Mouse (Mus musculus) embryonic facial prominence, embryonic 12.5 days (tissue): ENCODE results near the gene Dab2ip. TPM values are rescaled to one million over a fixed set of nuclear protein-coding genes. Genes with fewer than 3 reads are reported as not detected.

Experiments used
- ATAC-seq: fragments of 200-750 bp; cut with Nextera tagmentation; 2 replicates; pipeline ENCODE4 v1.8.0; 2017; ENCODE audit not compliant: insufficient number of reproducible peaks, insufficient read depth, low FRiP score, low TSS enrichment
- H3K27ac ChIP-seq: fragments of 300-500 bp; sonication (generic); 2 replicates; pipeline ENCODE4 v1.5.1; 2016; ENCODE audit warnings: mild to moderate bottlenecking
- H3K27me3 ChIP-seq: fragments of 300-500 bp; sonication (generic); 2 replicates; pipeline ENCODE4 v1.6.1; 2016; ENCODE audit warnings: mild to moderate bottlenecking, moderate library complexity
- H3K36me3 ChIP-seq: fragments of 300-500 bp; sonication (generic); 2 replicates; pipeline ENCODE4 v1.6.1; 2016; ENCODE audit warnings: mild to moderate bottlenecking
- H3K4me1 ChIP-seq: fragments of 300-500 bp; sonication (generic); 2 replicates; pipeline ENCODE4 v1.6.1; 2016
- H3K4me2 ChIP-seq: fragments of 300-500 bp; sonication (generic); replicated peaks from 2 replicates; pipeline ENCODE4 v1.6.1; 2016; ENCODE audit warnings: mild to moderate bottlenecking, moderate library complexity
- H3K4me3 ChIP-seq: fragments of 300-500 bp; sonication (generic); 2 replicates; pipeline ENCODE4 v1.5.1; 2016; ENCODE audit warnings: mild to moderate bottlenecking
- H3K9ac ChIP-seq: fragments of 300-500 bp; sonication (generic); 2 replicates; pipeline ENCODE4 v1.6.1; 2016; ENCODE audit warnings: mild to moderate bottlenecking, moderate library complexity
- H3K9me3 ChIP-seq: fragments of 300-500 bp; sonication (generic); 2 replicates; pipeline ENCODE4 v1.6.1; 2016; ENCODE audit warnings: mild to moderate bottlenecking, moderate library complexity
- WGBS: fragments of 180-500 bp; shearing (Covaris S2); methylation state at CpG from one replicate; pipeline ENCODE4 v1.1.7; 2016; 5-methylcytosine and 5-hydroxymethylcytosine counted together
- polyA plus RNA-seq: library from polyadenylated mRNA; unstranded; fragments of >200 nt; fragmentation: Nextera tagmentation; extraction: Ambion mirVana; gene quantifications from 2 replicates; pipeline ENCODE4 v1.2.1, GENCODE M21; 2016

Dab2ip gene
- polyA plus RNA-seq, 1 experiment from 2014 or later = 61.0 TPM

DNA sequence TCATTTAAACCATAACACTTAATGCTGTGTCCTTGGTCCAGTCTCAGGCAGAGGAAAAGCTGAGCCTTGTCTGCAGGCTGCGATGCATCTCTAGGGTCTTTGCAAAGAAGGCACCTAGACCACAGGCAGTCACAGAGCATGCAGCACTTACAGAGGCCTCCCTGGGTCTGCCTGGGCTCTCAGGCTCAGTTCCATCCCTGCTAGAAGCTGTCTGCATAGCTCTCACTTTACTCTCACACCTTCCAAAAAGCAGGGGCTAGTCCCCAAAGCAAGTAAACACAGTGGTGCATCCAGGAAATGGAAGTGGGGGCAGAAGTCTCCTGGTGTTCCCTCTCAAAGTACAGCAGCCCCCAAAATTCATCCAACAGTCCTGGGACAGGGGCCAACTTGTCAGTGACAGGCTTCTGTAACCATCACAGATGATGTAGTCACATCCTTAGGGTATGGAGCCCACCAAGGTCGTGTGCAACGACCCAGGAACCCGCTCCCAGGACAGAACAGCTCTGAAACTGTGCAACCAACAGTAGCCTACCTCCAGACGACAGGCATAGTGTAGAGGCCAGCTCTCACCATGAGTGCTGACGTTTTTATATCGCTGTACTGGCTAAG is 192.6 kb downstream of the Dab2ip start:
- H3K36me3 ChIP-seq = no peaks in the 10 kb centered on the region
- H3K4me2 ChIP-seq = no peak overlapping the region
- ATAC-seq = no peak
- WGBS = 66% methylated on average over 7 of the region's 7 CpGs
- no peaks in the 10 kb centered on the region for H3K9me3 ChIP-seq
- no peak overlapping the region for H3K9ac ChIP-seq
- H3K27me3 ChIP-seq = no peaks in the 10 kb centered on the region
- H3K4me1 ChIP-seq = peaks cover 22% of the 10 kb centered on the region
- H3K27ac ChIP-seq = no peak overlapping the region
- H3K4me3 ChIP-seq = no peak overlapping the region

DNA sequence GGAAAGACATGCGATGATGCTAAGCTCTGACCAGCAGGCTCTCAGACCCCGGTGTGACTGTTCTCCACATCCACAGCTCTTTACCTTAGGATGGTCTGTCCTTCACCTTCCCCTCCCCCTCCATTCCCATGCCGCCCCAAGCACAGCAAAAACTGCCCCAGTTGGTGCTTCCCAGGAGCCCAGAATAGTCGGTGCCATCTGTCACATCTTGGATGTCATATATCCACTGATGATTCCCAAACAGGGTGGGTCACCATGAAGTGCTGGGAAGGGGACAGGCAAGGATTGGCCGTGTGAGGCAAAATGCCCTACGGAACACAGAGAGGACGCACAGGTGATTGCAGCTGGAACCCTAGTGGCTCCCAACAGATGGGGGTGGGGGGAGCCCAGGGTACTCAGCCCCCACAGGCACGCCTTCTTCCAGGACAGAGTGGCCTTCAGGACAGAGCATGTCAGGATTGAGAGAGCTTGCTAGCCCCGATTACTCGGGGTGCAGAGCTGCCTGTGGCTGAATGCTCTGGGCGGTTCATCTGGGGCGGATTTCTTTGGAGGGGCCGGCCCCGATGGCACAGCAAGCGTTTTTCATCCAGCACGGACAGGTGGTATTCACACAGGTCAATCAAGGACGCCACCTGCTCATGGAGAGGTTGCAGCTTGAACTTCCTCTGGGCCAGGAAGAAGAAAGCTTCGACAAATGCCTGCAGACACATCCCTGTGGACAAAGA is 193.9 kb downstream of the Dab2ip start:
- no peak for ATAC-seq
- no peaks in the 10 kb centered on the region for H3K9me3 ChIP-seq
- peaks cover 15% of the 10 kb centered on the region for H3K4me1 ChIP-seq
- H3K4me2 ChIP-seq = no peak overlapping the region
- H3K27me3 ChIP-seq = no peaks in the 10 kb centered on the region
- no peak overlapping the region for H3K4me3 ChIP-seq
- WGBS = 76% methylated on average over 18 of the region's 18 CpGs
- H3K9ac ChIP-seq = no peak overlapping the region
- no peaks in the 10 kb centered on the region for H3K36me3 ChIP-seq
- no peak overlapping the region for H3K27ac ChIP-seq

DNA sequence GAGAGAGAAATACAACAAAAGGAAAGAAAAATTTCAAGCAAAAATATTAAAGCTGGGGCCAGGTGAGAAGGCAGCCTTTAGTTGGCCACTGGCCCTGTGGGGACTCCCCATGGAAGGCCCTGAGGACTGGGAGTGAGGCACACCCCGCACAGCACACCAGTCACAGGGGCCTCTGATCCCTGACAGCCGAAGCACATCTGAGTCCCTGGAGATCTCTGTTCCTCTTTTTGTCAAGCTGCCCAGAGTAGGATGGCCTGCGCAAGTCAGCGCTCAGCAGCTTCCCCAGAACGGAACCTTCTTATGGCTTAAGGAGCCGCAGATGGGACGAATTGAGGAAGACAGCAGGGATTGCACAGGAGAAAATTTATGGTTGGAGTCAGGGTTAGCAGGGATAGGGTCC is 198.4 kb downstream of the Dab2ip start:
- no peak for ATAC-seq
- no peak overlapping the region for H3K4me3 ChIP-seq
- no peaks in the 10 kb centered on the region for H3K36me3 ChIP-seq

DNA sequence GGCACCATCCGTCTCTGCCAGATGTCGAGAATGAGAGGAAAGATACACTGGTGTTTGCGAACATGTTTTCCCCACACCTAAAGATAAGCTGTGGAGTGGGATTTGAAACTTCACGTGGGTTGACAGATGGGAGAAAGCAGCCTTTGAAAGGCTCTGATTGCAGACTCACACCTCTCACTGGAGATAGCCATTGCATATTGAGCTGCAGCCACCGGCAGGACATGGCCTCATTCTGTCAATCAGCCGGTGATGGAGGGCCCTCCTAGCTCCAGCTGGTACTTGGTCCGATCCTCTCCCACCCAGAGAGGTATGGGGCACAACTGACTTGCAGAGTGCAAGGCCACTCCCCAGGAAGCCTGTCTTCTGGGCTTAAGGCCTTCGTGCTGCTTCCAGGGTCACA is 202.3 kb downstream of the Dab2ip start:
- Histone ChIP-seq H3K4me1 (no peaks in the 10 kb centered on the region), H3K9ac (no peak overlapping the region), H3K4me2 (no peak overlapping the region), H3K27ac (no peak overlapping the region), H3K36me3 (no peaks in the 10 kb centered on the region), H3K27me3 (no peaks in the 10 kb centered on the region), H3K9me3 (no peaks in the 10 kb centered on the region), H3K4me3 (no peak overlapping the region)
- no peak for ATAC-seq
- WGBS = 78% methylated on average over 8 of the region's 8 CpGs

More for the DNA sequence above, 198.4 kb downstream of the Dab2ip start:
- 78% methylated on average over 7 of the region's 7 CpGs for WGBS
- H3K27me3 ChIP-seq = no peaks in the 10 kb centered on the region
- no peak overlapping the region for H3K4me2 ChIP-seq
- no peaks in the 10 kb centered on the region for H3K4me1 ChIP-seq
- no peaks in the 10 kb centered on the region for H3K9me3 ChIP-seq
- no peak overlapping the region for H3K9ac ChIP-seq
- H3K27ac ChIP-seq = no peak overlapping the region

DNA sequence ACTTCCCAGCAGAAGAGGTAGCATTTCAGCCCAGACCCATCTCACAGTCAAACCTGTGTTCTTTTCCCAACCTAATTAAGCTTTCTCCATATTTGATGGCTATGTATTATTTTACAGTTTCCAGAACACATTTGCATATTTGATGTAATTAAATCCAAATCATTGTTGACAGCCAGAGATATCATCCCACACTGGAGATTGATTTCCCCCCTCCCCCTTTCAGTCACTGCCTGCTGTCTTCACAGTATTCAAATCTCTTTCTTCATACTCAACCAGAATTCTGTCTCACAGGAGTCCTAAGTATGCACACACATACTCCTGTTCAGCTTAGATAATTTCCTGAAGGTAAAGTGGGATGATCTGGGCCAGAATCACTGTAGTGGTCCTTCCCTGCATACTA is 202.8 kb downstream of the Dab2ip start:
- Histone ChIP-seq H3K36me3 (no peaks in the 10 kb centered on the region), H3K27ac (no peak overlapping the region), H3K9ac (no peak overlapping the region), H3K9me3 (no peaks in the 10 kb centered on the region), H3K4me1 (no peaks in the 10 kb centered on the region), H3K4me2 (no peak overlapping the region), H3K27me3 (no peaks in the 10 kb centered on the region), H3K4me3 (no peak overlapping the region)
- ATAC-seq = no peak

DNA sequence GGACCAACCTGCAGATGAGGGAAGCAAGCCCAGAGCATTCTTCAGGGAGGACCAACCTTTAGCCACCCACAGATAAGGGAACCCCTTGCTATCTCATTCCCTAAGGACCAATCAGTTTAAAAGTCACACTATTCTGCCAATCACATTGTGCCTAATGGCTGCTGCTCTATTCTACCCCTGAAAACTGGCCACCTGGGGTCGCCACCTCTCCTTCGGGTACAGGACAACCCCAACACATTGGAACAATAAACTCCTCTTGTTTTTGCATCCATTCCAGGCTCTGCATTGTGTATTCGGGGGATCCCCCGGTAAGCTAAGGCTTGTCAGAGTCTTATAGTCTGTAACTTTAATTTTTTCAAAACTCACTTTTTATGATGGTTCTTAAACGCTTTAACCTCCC is 203.4 kb downstream of the Dab2ip start:
- no peak overlapping the region for H3K9ac ChIP-seq
- ATAC-seq = no peak
- no peaks in the 10 kb centered on the region for H3K4me1 ChIP-seq
- H3K27me3 ChIP-seq = 0 out of 2 replicates have a peak, but pooled peaks cover 2% of the 10 kb centered on the region
- no peaks in the 10 kb centered on the region for H3K9me3 ChIP-seq
- H3K36me3 ChIP-seq = no peaks in the 10 kb centered on the region
- no peak overlapping the region for H3K27ac ChIP-seq
- H3K4me3 ChIP-seq = no peak overlapping the region
- no peak overlapping the region for H3K4me2 ChIP-seq
- 89% methylated on average over 5 of the region's 5 CpGs for WGBS

DNA sequence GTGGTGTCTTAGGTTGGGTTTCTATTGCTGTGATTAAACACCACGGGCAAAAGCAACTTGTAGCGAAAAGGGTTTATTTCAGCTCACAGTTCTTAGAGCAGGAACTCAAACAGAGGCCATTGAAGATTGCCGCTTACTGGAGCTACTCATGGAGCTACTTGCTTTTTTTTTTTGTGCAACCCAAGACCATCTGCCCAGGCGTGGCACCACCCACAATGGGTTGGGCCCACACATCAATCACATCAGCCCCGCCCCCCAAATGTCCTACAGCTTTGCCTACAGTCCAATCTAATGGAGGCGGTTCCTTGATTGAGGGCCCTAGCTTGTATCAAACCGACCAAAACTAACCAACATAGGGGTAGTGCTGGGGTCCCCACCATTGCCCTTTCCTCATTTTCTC is 205.8 kb downstream of the Dab2ip start:
- no peak overlapping the region for H3K9ac ChIP-seq
- H3K27ac ChIP-seq = no peak overlapping the region
- no peaks in the 10 kb centered on the region for H3K36me3 ChIP-seq
- peaks cover 7% of the 10 kb centered on the region; the same call in 1 of the 2 replicates for H3K4me1 ChIP-seq
- ATAC-seq = no peak
- no peak overlapping the region for H3K4me2 ChIP-seq
- H3K4me3 ChIP-seq = no peak overlapping the region
- H3K27me3 ChIP-seq = 0 out of 2 replicates have a peak, but pooled peaks cover 2% of the 10 kb centered on the region
- 93% methylated on average over 7 of the region's 7 CpGs for WGBS
- H3K9me3 ChIP-seq = no peaks in the 10 kb centered on the region

DNA sequence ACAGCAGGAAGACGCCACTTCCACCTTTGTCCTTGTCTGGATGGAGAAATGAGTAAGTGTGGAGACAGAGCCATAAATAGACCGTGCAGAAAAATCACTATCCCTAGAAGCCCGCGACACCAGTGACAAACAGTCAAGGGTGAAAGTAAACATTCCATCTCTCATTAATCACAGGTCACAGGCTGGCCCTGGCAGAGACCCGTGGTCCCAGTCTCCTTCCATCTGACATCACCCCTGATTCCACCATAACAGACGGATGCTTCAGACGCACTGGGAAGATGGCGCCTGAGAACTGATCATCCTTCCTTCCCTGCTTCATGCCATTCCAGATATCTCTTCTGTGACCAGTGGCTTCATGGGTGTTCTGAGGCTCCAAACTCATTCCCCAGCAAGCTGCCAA is 206.3 kb downstream of the Dab2ip start:
- WGBS = 83% methylated on average over 8 of the region's 8 CpGs

DNA sequence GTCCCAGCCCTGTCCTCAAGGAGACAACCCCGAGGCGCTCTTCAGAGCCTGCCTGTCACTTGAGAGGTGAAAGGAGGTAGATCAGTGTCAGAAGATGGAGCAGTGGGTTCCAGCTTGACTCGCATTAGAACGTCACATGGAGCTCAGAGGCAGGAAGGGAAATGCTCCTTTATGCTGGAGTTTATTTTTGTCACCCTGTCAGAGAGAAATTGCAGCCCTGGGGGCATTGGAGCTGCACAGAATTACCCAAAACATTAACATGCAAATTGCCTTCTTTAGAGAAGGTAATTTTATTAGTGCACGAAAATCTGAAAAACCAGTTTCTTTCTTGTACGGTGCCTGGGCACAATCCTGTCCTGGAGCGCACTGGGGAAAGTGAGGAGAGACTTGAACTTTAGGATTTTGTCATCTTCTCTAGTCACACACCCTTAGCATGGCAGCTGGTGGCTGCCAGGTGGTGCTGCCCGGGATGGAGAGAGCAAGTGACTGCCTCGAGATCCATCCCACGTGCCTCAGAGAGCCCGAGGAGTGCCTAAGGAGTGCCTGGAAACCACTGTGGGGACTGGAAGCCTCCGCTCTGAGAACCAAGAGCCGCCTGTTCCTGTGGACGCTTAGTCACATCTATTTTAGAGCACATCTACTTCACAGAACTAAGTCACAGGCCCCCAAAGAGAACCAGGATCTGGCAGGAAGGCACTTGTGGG is 209.9 kb downstream of the Dab2ip start:
- 32% methylated on average over 14 of the region's 14 CpGs for WGBS
- no peak for ATAC-seq

More for the DNA sequence above, 206.3 kb downstream of the Dab2ip start:
- no peak for ATAC-seq
- Histone ChIP-seq H3K27me3 (0 out of 2 replicates have a peak, but pooled peaks cover 2% of the 10 kb centered on the region), H3K4me3 (no peak overlapping the region), H3K27ac (no peak overlapping the region), H3K9me3 (no peaks in the 10 kb centered on the region), H3K4me2 (no peak overlapping the region), H3K4me1 (peaks cover 7% of the 10 kb centered on the region; the same call in 1 of the 2 replicates), H3K9ac (no peak overlapping the region), H3K36me3 (no peaks in the 10 kb centered on the region)

DNA sequence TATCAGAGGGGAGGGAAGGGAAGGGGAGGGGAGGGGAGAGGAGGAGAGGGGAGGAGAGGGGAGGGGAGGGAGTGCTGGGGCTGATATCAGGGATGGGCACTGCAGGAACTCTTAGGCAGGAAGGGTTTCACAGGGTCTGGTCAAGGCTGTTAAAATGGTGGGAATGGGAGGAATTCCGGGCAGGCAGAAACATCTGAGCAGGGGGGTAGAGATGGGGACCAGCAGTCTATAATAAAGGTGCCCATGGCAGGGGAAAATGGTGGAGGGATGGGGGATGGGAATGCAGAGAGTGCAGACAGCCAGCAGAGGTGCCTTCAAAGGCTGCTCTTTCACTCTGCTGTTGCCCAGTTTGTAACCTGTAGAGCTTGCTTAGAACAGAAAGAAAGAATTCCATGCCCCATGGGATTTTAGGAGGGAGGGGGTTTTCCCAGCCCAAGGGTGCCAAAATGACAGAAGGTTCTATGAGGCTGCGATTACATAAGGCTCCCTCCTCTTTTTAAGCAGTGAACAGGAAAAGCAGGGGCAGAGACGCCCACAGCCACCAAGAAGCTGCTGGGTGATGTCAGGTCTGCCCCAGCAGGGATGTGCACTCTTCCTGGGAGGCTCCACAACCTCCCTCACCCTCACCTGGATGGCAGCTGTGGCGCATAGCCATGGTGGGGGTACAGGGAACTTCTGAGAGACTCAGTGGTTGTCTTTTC is 210.6 kb downstream of the Dab2ip start:
- Histone ChIP-seq H3K9me3 (no peaks in the 10 kb centered on the region), H3K4me1 (peaks cover 7% of the 10 kb centered on the region; the same call in 1 of the 2 replicates), H3K9ac (no peak overlapping the region), H3K36me3 (no peaks in the 10 kb centered on the region), H3K4me3 (no peak overlapping the region), H3K27me3 (0 out of 2 replicates have a peak, but pooled peaks cover 2% of the 10 kb centered on the region), H3K4me2 (no peak overlapping the region), H3K27ac (no peak overlapping the region)
- WGBS = 38% methylated on average over 4 of the region's 4 CpGs
- no peak for ATAC-seq

More for the DNA sequence above, 209.9 kb downstream of the Dab2ip start:
- H3K36me3 ChIP-seq = no peaks in the 10 kb centered on the region
- H3K27me3 ChIP-seq = 0 out of 2 replicates have a peak, but pooled peaks cover 2% of the 10 kb centered on the region
- no peak overlapping the region for H3K4me3 ChIP-seq
- H3K4me1 ChIP-seq = peaks cover 7% of the 10 kb centered on the region; the same call in 1 of the 2 replicates
- no peak overlapping the region for H3K9ac ChIP-seq
- H3K9me3 ChIP-seq = no peaks in the 10 kb centered on the region
- H3K4me2 ChIP-seq = no peak overlapping the region
- no peak overlapping the region for H3K27ac ChIP-seq

DNA sequence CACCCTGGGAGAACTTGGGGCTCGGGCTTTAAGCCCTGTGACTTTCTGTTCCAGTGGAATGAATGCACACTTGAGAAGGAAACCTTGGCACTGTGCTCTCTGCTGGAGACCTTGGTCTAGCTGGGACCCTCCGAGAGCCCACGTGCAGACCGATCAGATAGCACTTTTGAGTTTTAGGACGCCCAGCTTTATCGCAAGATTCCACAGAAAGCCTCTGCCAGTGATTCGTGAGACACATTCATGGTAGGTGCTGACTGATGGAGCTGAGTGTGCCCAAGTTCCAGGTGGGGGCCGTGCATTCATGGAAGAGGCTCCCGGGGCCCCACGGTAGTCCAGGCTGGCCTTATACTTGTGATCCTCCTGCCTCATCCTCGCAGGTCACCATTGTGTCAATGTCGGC is 211.3 kb downstream of the Dab2ip start:
- Histone ChIP-seq H3K27ac (no peak overlapping the region), H3K4me3 (no peak overlapping the region), H3K4me2 (no peak overlapping the region), H3K9ac (no peak overlapping the region), H3K27me3 (0 out of 2 replicates have a peak, but pooled peaks cover 2% of the 10 kb centered on the region), H3K36me3 (no peaks in the 10 kb centered on the region), H3K4me1 (peaks cover 7% of the 10 kb centered on the region; the same call in 1 of the 2 replicates), H3K9me3 (no peaks in the 10 kb centered on the region)
- ATAC-seq = no peak
- 89% methylated on average over 12 of the region's 12 CpGs for WGBS
